Mouse (Mus musculus) midbrain, embryonic 12.5 days (tissue): ENCODE data around the gene St3gal2. TPM values are rescaled to one million over a fixed set of nuclear protein-coding genes. Genes with fewer than 3 reads are reported as not detected.
"Not testable (repeated sequence)": the region's sequence is repeated elsewhere in the genome, so short reads cannot be mapped to it uniquely, and the experiment has no call there.

Experiments used
- ATAC-seq: fragments of 200-750 bp; cut with Nextera tagmentation; 2 replicates; pipeline ENCODE4 v1.8.0; 2017; ENCODE audit warnings: low read depth, moderate TSS enrichment, moderate library complexity; ENCODE audit not compliant: low FRiP score
- H3K27ac ChIP-seq: fragments of 300-500 bp; sonication (generic); replicated peaks from 2 replicates; pipeline ENCODE4 v1.5.1; 2016; ENCODE audit warnings: mild to moderate bottlenecking
- H3K27me3 ChIP-seq: fragments of 300-500 bp; sonication (generic); 2 replicates; pipeline ENCODE4 v1.6.1; 2016; ENCODE audit warnings: mild to moderate bottlenecking
- H3K36me3 ChIP-seq: fragments of 300-500 bp; sonication (generic); 2 replicates; pipeline ENCODE4 v1.6.1; 2016
- H3K4me1 ChIP-seq: fragments of 300-500 bp; sonication (generic); 2 replicates; pipeline ENCODE4 v1.6.1; 2016
- H3K4me2 ChIP-seq: fragments of 300-500 bp; sonication (generic); replicated peaks from 2 replicates; pipeline ENCODE4 v1.6.1; 2016; ENCODE audit warnings: mild to moderate bottlenecking, moderate library complexity
- H3K4me3 ChIP-seq: fragments of 300-500 bp; sonication (generic); 2 replicates; pipeline ENCODE4 v1.5.1; 2016; ENCODE audit warnings: mild to moderate bottlenecking
- H3K9ac ChIP-seq: fragments of 300-500 bp; sonication (generic); replicated peaks from 2 replicates; pipeline ENCODE4 v1.6.1; 2016; ENCODE audit warnings: mild to moderate bottlenecking, moderate library complexity
- H3K9me3 ChIP-seq: fragments of 300-500 bp; sonication (generic); 2 replicates; pipeline ENCODE4 v1.6.1; 2016; ENCODE audit warnings: mild to moderate bottlenecking
- WGBS: fragments of 180-500 bp; shearing (Covaris S2); methylation state at CpG from one replicate; pipeline ENCODE4 v1.1.7; 2016; 5-methylcytosine and 5-hydroxymethylcytosine counted together
- polyA plus RNA-seq: library from polyadenylated mRNA; unstranded; fragments of >200 nt; fragmentation: Nextera tagmentation; extraction: Ambion mirVana; gene quantifications from 2 replicates; pipeline ENCODE4 v1.2.1, GENCODE M21; 2016

Gene St3gal2
- polyA plus RNA-seq, 1 experiment from 2014 or later, result 31.6 TPM

DNA sequence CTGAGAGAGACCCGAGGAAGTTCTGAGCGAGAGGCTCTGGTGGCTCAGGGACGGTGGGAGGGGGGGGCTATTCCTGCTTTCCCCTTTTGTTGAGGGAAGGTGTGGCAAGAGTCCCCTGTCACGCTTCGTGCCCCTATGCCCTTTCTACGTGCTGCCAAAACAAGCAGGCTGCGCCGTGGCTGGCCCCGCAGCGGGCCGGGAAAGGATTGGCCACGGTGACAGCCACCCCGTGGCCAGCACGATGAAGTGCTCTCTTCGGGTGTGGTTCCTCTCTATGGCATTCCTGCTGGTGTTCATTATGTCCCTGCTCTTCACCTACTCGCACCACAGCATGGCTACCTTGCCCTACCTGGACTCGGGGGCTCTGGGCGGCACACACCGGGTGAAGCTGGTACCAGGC is 37.7 kb downstream of the St3gal2 start:
- H3K4me3 ChIP-seq, result no peak overlapping the region
- H3K27me3 ChIP-seq, result no peaks in the 10 kb centered on the region
- no peak overlapping the region for H3K9ac ChIP-seq
- 92% methylated on average over 19 of the region's 19 CpGs for WGBS
- no peak overlapping the region for H3K27ac ChIP-seq
- no peak for ATAC-seq
- peaks cover 46% of the 10 kb centered on the region for H3K36me3 ChIP-seq
- no peaks in the 10 kb centered on the region for H3K9me3 ChIP-seq
- H3K4me2 ChIP-seq, result no peak overlapping the region
- no peaks in the 10 kb centered on the region for H3K4me1 ChIP-seq

DNA sequence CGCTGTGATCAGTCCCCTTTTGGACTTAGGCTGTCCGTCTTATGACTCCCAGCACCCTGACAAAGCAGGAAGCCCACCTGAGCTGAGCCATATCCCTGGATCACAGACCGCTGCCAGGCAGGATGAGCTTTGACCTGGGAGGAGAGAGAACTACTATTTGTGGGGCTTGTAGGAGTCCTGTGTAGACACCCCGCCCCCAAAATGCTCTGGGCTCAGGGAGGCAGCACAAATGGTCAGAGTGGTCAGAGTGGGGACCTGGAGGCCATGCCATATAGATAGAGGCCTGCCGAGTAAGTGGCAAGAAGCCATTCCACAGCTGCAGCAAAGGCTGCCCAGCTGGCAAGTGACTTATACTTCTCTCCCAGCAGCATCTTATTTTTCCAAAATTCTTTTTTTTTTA is 38.4 kb downstream of the St3gal2 start:
- Histone ChIP-seq H3K27ac (no peak overlapping the region), H3K9ac (no peak overlapping the region), H3K27me3 (no peaks in the 10 kb centered on the region), H3K4me3 (no peak overlapping the region), H3K4me1 (no peaks in the 10 kb centered on the region), H3K9me3 (no peaks in the 10 kb centered on the region), H3K4me2 (no peak overlapping the region), H3K36me3 (peaks cover 47% of the 10 kb centered on the region)
- ATAC-seq, result no peak
- 89% methylated on average over 5 of the region's 5 CpGs for WGBS

DNA sequence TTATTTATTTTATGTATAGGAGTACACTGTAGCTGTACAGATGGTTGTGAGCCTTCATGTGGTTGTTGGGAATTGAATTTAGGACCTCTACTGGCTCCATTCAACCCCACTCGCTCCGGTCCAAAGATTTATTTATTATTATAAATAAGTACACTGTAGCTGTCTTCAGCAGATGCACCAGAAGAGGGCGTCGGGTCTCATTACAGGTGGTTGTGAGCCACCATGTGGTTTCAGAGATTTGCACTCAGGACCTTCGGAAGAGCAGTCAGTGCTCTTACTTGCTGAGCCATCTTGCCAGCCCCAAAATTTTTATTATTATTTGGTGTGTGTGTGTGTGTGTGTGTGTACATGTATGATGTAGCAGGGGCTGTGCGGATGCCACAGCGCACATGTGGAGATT is 38.8 kb downstream of the St3gal2 start:
- not testable (repeated sequence) for H3K27ac ChIP-seq, H3K4me1 ChIP-seq, H3K9me3 ChIP-seq, H3K9ac ChIP-seq, H3K4me3 ChIP-seq, ATAC-seq, H3K27me3 ChIP-seq, H3K4me2 ChIP-seq
- H3K36me3 ChIP-seq, result peaks cover 47% of the 10 kb centered on the region
- whole genome bisulfite sequencing, result 92% methylated on average over 7 of the region's 7 CpGs

DNA sequence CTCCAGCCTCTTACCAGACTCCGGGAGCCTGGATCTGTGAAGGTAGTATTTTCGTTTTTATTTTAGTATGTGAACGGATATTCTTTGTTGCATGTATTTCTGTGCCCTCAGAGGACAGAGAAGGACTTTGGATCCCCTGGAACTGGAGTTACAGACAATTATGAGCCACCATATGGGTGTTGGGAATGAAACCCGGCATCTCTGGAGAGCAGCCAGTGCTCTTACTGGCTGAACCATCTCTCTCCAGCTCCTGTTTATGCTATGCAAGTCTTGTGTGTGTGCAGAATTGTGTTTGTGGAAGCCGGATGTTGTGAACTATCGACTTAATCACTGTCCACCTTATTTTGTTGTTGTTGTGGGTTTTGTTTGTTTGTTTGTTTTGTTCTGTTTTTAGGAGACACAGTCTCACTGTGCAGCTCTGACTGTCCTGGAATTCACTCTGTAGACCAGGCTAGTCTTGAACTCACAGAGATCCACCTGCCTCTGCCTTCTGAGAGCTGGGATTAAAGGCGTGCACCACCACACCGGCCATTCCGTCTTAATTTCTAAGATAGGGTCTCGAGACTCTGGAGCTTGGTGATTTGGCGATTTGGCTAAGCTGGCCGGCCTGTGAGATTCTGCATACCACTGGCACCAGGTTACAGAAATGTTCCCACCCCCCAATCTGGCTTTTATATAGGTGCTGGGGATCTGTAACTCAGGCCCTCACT is 39.5 kb downstream of the St3gal2 start:
- Histone ChIP-seq H3K4me2 (no peak overlapping the region), H3K9me3 (no peaks in the 10 kb centered on the region), H3K36me3 (peaks cover 47% of the 10 kb centered on the region), H3K27me3 (no peaks in the 10 kb centered on the region), H3K9ac (no peak overlapping the region), H3K4me3 (no peak overlapping the region), H3K27ac (no peak overlapping the region), H3K4me1 (no peaks in the 10 kb centered on the region)
- WGBS, result 94% methylated on average over 12 of the region's 12 CpGs
- no peak for ATAC-seq

DNA sequence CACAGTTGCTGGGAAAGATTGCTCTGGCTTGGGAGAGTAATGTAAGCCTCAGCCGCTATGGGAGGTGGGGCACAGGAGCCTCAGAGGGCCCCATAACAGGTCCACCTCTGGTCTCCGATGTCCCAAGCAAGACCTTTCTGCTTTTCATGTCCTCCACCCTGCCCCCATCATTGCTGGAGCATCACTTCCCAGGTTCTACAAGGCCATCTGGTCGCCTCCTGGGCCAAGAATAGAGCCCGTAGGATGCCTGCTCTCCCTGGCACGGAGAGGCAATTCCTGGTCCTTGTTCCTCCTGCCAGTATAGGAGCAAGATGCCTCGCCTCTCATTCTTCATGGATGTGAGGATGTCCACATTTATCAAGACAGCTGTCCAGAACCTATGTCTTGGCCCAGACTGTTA is 40.2 kb downstream of the St3gal2 start:
- Histone ChIP-seq H3K4me1 (no peaks in the 10 kb centered on the region), H3K27me3 (no peaks in the 10 kb centered on the region), H3K4me2 (no peak overlapping the region), H3K27ac (no peak overlapping the region), H3K9me3 (no peaks in the 10 kb centered on the region), H3K4me3 (no peak overlapping the region), H3K36me3 (peaks cover 47% of the 10 kb centered on the region), H3K9ac (no peak overlapping the region)
- 96% methylated on average over 6 of the region's 6 CpGs for WGBS
- ATAC-seq, result no peak

DNA sequence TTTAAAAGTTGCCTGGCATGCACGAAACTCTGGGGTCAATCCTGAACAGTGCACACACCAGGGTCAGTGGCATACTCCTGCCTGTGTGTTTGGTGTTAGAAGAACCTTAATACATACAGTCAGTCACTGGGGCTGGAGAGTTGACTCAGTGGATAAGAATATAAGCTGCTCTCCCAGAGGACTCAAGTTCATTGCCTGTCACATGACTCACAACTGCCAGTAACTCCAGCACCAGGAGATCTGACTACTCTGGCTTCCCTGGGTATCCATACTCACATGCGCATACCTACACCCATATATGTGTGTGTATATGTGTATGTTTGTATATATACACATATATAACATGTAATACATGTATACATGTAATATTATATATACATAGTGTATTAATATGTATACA is 43.3 kb downstream of the St3gal2 start:
- peaks cover 44% of the 10 kb centered on the region for H3K36me3 ChIP-seq
- WGBS, result 86% methylated on average over 2 of the region's 2 CpGs
- no peak overlapping the region for H3K9ac ChIP-seq
- no peak overlapping the region for H3K4me3 ChIP-seq
- H3K4me1 ChIP-seq, result no peaks in the 10 kb centered on the region
- no peaks in the 10 kb centered on the region for H3K9me3 ChIP-seq
- ATAC-seq, result no peak
- H3K27me3 ChIP-seq, result no peaks in the 10 kb centered on the region
- no peak overlapping the region for H3K4me2 ChIP-seq
- no peak overlapping the region for H3K27ac ChIP-seq

DNA sequence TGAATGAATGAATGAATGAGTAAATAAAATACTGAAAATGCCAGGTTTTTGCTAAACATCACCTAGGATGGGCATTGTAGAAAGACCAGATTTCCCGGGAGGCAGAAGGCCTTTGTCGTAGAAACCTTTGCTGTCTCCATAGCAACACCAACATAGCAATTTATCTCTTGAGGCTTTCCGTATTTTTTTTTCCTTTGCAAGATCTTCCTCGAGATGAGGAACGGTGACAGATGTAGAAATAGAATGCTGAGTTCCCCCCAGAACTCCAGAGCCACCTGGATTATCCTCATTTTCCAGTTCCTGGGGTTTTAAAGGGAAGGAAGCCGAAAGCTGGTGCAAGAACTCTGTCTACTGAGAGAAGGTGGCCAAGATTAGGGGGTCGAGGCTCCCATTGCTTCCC is 44.9 kb downstream of the St3gal2 start:
- no peak overlapping the region for H3K27ac ChIP-seq
- WGBS, result 77% methylated on average over 7 of the region's 7 CpGs
- H3K4me3 ChIP-seq, result no peak overlapping the region
- no peak for ATAC-seq
- 0 out of 2 replicates have a peak, but pooled peaks cover under 1% of the 10 kb centered on the region for H3K4me1 ChIP-seq
- no peak overlapping the region for H3K4me2 ChIP-seq
- H3K36me3 ChIP-seq, result peaks cover 29% of the 10 kb centered on the region
- H3K9me3 ChIP-seq, result no peaks in the 10 kb centered on the region
- H3K9ac ChIP-seq, result no peak overlapping the region
- H3K27me3 ChIP-seq, result no peaks in the 10 kb centered on the region

DNA sequence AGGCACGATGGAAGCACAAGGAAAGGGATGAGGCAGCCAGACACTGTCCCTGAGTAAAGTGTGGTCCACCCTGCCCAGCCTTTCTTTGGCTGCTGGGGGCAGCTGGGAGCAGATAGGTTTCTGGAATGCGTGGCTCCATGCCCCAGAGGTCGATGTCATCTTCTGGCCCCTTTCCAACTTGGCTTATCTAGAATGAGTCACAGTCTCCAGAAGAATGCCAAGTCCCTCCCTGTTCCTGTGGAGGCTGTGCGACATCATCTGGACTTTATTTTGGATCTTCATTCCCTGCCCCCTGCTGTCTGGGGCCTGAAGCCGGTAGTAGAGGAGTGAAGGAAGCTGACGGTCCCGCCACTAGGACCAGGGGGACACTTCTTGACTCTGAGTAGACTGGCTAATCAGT is 45.9 kb downstream of the St3gal2 start:
- peaks cover 26% of the 10 kb centered on the region for H3K36me3 ChIP-seq

DNA sequence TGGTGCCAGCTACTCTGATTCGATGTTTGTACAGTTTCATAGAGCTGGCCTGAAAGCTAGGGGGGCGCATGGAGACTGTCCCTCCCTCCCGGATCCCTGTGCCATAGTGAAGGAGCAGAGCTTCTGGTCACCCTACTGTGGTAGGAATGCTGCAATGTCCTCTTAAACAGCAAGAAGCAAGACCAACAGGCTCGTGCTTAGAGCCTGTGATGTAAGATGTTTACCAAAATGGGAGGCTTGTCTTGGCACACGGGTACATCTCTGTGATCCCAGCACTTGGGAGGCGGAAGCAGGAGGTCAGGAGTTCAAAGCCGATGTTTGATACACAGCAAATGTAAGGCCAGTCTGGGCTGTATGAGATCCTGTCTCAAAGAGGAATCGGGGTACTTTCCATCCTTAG is 46.9 kb downstream of the St3gal2 start:
- H3K4me1 ChIP-seq, result peaks cover 10% of the 10 kb centered on the region
- no peak overlapping the region for H3K4me2 ChIP-seq
- H3K27ac ChIP-seq, result no peak overlapping the region
- H3K9ac ChIP-seq, result no peak overlapping the region
- 91% methylated on average over 8 of the region's 8 CpGs for WGBS
- no peak for ATAC-seq
- H3K36me3 ChIP-seq, result peaks cover 25% of the 10 kb centered on the region
- H3K4me3 ChIP-seq, result no peak overlapping the region
- H3K9me3 ChIP-seq, result no peaks in the 10 kb centered on the region
- H3K27me3 ChIP-seq, result no peaks in the 10 kb centered on the region

More for the DNA sequence above, 45.9 kb downstream of the St3gal2 start:
- Histone ChIP-seq H3K4me2 (no peak overlapping the region), H3K27me3 (no peaks in the 10 kb centered on the region), H3K9me3 (no peaks in the 10 kb centered on the region), H3K27ac (no peak overlapping the region), H3K9ac (no peak overlapping the region), H3K4me1 (peaks cover 5% of the 10 kb centered on the region), H3K4me3 (no peak overlapping the region)
- ATAC-seq, result no peak
- 71% methylated on average over 7 of the region's 7 CpGs for WGBS

DNA sequence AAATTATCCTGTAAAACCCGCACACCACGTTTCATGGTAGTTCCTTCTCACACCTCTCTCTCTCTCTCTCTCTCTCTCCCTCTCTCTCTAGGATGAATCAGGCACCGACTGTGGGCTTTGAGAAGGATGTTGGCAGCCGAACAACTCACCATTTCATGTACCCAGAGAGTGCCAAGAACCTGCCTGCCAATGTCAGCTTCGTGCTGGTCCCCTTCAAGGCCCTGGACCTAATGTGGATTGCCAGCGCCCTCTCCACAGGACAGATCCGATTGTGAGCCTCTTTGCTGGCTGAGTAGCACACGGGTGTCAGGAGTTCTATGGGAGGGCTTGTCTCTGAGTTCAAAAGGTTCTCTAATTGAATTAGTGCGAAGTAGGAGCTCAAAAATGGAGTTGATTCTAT is 47.6 kb downstream of the St3gal2 start:
- peaks cover 10% of the 10 kb centered on the region for H3K4me1 ChIP-seq
- H3K9ac ChIP-seq, result no peak overlapping the region
- peaks cover 18% of the 10 kb centered on the region for H3K36me3 ChIP-seq
- H3K4me2 ChIP-seq, result no peak overlapping the region
- H3K27ac ChIP-seq, result no peak overlapping the region
- H3K27me3 ChIP-seq, result no peaks in the 10 kb centered on the region
- H3K9me3 ChIP-seq, result no peaks in the 10 kb centered on the region
- WGBS, result 88% methylated on average over 9 of the region's 9 CpGs
- no peak for ATAC-seq
- no peak overlapping the region for H3K4me3 ChIP-seq

DNA sequence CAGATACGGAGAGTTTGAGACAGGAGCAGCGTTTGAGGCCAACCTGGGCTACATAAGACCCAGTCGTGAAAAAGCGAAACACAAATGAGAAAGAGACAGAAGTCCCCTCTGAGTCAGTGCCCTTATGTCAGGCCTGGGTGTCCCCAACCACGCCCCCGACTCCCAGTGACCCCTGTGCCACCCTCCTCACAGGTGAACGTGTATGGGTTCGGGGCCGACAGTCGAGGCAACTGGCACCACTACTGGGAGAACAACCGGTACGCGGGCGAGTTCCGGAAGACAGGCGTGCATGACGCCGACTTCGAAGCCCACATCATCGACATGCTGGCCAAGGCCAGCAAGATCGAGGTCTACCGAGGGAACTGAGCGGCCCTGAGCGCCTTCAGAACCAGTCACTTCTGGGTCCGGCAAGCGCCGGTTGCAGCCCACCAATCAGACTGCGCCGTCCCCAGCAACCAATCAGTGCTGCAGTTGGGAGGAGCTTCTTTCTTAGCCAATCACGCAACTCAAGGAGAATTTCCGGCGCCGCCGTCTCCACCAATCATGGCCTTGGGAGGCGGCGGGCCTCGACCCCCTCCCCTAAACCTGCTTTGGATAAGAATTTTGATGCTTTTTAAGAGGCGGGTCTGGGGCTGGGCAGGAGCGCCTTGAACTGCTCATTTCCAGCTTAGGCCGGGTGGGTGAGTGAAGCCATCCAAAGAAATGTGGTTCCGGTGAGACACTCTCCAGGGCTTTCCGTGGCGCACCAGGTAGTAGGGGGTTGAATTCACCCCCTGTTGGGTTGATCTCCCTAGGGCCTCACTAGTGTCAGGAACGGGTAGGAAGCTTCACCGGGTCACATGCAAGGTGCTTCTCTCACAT is 50.4 kb downstream of the St3gal2 start:
- Histone ChIP-seq H3K36me3 (peaks cover 25% of the 10 kb centered on the region), H3K4me2 (peak overlapping the region; percentile 64), H3K9ac (peak overlapping the region; percentile 66), H3K27ac (peak overlapping the region; percentile 20; the same call in 1 of the 2 replicates), H3K27me3 (no peaks in the 10 kb centered on the region), H3K9me3 (no peaks in the 10 kb centered on the region), H3K4me1 (peaks cover 10% of the 10 kb centered on the region), H3K4me3 (peak overlapping the region; percentile 51)
- peak; percentile 97 for ATAC-seq
- 6% methylated on average over 45 of the region's 45 CpGs for WGBS

DNA sequence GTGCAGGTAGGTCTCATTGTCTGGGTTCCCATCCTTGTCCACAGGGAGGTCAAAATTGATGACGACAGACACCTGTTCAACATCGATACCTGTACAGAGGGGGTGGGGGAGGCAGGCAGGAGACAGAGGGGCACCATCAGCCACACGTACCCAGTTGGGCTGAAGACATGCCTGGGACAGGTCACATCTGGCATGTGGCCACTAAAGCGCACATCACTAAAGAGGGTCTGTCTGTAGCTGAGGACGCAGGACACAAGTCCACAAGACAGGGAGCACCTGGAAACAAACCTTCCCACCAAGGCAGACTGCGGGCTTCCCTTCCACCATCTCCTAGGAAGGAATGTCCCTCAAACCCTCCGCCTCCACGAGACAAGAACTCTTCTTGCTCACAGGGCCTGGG is 56.8 kb downstream of the St3gal2 start:
- H3K9ac ChIP-seq, H3K27me3 ChIP-seq, H3K27ac ChIP-seq, H3K4me1 ChIP-seq, H3K4me3 ChIP-seq, ATAC-seq, H3K4me2 ChIP-seq, H3K9me3 ChIP-seq: not testable (repeated sequence)
- H3K36me3 ChIP-seq, result peaks cover 55% of the 10 kb centered on the region
- WGBS, result 99% methylated on average over 8 of the region's 8 CpGs
